Mouse (Mus musculus): ENCODE results near the gene Terf2.
"Not testable (repeated sequence)": the region's sequence is repeated elsewhere in the genome, so short reads cannot be mapped to it uniquely, and the experiment has no call there.

Gene Terf2

DNA sequence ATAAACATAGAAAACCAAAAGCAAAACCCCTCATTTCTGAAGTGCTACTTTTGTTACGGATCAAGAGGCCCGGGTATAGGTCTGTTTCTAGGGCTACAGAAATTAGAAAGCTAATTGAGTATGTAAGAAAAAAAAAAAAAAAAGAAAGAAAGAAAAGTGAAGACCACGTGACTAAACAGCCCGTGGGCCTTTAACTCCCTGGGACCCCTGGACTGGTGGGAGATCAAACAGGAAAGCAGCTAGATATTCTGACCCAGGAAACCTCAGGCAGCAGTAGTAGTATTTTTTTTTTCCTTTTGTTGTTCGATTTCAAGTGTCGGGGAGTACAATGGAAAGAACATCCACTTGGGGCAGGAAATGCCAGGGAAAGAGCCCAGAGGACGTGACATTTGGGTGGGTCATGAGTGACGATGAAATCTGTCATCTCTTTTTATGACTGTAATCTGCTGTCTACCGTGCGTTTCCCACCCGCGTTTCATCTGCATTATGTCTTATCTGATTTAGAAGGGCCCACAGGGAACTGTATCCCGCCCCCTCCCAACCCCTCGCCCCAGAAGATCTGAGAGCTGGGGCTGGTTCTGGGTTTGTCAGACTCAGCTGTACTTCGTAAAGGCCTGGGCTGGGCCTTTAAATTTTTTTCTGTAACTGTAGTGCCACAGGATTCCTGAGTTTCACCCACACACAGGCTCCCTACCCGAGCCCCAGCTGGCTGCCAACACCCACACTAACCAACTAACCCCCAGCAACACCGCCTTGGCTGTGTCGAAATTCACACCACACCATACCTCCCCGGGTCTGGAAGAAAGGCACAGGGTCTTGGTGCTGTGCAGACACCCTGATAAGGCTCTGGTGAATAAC lies 18.0 kb upstream of the Terf2 start:
- DNase-seq: no peak

- DNase-seq: no peak
Observed at GRCm38 (mm10) chr8:107113209-107113608, 16.9 kb upstream of the Terf2 start.

- DNase-seq: peak; percentile 60
Observed at GRCm38 (mm10) chr8:107111340-107112105, 15.2 kb upstream of the Terf2 start.

DNA sequence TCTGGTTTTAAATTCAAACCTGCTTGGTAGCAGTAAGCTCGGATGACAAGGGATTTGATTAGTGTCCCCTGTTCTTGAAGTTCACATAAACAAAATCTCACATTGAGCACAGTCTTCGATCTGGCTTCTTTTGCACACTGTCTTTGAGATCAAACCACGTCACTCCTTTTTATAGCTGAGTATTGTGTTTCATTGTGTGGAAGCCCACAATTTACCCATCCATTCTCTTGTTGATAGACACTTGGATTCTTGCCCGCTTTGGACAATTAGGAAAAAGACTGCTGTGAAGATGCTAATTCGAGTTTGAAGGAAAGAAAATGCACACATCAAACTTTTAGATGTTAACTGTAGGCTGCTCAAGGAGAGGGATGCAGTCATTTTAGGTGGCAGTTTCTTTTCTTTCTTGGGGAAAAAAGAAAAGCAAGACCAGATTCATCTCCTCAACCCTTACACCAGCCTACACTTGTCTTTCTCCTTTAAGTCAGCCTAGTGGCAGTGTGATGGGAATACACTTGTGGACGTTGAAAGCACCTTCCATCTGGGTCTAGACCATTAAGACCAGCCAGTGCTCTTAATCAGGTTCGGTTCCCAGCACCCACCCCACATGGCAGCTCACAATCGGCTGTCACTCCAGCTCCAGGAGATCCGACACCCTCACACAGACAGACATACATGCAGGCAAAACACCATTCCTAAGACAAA lies 14.4 kb upstream of the Terf2 start:
- no peak for DNase-seq

- no peak for DNase-seq
Observed at GRCm38 (mm10) chr8:107109816-107110435, 13.6 kb upstream of the Terf2 start.

- no peak for DNase-seq
Observed at GRCm38 (mm10) chr8:107108978-107109720, 12.8 kb upstream of the Terf2 start.

- DNase-seq: not testable (repeated sequence)
Observed at GRCm38 (mm10) chr8:107108089-107108488, 11.7 kb upstream of the Terf2 start.

DNA sequence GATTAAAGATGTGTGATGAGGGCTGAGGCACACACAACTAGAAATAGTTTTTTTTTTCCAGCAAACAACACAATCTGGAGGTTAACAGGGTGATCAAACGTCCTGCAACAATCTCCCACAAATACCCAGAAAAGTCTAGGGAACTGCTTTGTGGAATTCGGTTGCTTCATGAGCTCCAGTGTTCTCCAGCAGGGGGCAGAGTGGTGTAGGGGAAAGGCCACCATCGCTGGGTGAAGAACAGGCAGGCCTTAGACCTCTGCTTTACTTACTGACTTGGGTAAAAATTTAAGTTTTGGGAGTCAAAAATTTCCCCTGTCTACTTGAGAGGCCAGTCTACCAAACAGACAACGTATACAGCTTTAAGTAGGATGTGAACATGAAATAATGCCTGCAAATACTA lies 8.2 kb upstream of the Terf2 start:
- DNase-seq: peak; percentile 81

DNA sequence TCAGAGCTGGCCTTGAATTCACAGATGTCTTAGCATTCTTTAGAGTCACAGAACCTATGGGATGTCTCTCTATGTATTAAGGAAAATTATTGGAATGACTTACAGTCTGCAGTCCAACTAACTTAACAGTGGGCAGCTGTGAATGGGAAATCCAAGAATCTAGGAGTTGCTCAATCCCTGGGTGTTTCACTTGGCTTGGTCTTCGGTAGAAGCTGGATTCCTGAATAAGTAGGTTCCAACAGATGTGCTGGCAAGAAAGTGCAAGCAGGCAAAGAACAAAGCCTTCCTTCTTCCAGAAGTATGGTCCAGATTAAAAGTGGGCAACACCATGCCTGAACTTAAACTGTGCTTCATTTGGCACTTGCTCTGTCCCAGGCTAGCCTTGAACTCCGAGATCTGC lies 4.3 kb upstream of the Terf2 start:
- DNase-seq: no peak

- DNase-seq: no peak
Observed at GRCm38 (mm10) chr8:107095717-107096365, 506 bp downstream of the Terf2 start.

DNA sequence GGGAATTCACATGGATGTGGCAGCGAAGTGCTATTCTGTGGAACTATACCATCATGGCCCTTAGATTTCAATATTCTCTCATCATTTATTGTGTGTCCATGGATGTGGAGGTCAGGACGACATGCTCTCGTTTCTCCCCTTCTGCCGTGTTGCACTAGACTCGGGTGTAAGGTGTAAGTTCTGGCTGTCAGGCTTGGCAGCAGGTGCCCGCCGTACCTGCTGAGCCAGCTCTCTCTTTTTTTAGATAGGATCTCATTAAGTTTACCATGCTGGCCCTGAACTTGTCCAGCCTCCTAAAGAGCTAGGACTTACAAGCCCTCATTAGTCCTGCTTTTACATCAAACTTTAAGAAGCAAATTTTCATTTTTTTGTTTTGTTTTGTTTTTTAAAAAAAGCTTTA lies 5.8 kb downstream of the Terf2 start:
- DNase-seq: no peak

GRCm38 (mm10) chr8:107088526-107089063 lies 7.8 kb downstream of the Terf2 start:
- DNase-seq: no peak

DNA sequence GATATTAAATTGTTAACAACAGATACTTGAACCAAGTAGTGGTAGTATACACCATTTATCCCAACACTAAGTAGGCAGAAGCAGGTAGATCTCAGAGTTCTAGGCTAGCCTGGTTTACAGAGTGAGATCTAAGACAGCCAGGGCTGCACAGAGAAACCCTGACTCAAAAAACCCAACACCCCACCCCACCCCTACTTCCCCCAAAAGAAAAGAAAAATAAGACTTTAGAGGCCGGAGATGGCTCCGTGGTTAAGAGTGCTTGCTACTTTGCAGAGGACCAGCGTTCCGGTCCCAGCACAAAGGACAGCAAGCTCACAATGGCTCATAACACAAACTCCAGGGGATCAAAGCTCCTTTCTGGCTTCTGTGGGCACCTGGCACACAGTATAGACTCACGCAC lies 10.3 kb downstream of the Terf2 start:
- no peak for DNase-seq

DNA sequence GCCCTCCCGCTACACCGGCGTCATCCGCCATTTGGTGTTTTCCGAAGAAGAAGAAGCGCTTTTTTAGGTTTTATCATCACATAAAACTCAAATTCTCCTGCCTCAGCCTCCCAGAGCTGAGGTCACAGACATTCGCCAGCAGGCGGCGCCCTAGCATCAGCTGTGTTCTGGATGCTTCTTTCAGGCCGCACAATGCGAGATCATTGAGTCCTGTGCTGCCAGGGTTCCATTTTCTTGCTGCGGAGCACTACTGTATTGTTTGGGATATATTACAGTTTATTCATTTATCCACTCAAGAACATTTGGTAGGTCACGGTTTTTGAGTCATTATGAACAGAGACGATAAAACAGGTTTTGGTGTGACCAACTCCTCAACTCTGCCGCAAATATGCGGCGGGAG lies 11.0 kb downstream of the Terf2 start:
- DNase-seq: no peak

DNA sequence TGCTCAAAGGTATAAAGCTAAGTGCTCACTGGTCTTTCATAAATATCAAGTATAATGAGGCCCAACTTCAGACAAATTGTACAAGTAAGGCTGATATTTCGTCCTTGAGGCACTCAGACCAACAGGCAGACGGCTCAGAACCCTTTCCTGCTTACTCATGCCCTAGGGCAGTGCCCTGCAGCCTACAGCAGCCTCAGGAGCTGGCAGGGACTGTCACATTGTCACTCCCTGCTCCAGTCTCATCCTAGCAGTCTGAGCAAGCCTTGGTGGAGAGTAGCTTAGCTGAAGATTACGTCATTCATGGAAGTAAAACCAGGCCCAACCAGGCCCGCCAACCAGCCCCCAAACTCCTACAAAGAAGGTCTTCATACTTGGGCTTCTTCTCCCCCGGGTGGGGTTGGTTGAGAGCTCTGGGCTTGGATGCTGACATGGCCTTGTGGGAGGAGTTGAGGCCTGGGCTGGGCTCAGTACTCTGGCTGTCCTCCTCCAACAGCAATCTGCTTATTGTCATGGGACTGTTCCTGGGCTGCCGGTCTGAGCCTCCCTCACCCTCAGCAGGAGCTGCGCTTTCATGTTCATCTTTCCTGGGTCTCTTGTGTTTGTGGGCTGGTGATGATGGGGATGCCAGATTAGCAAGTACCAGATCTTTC lies 20.0 kb downstream of the Terf2 start:
- no peak for DNase-seq

- DNase-seq: no peak
Observed at GRCm38 (mm10) chr8:107074128-107074527, 22.2 kb downstream of the Terf2 start.

- DNase-seq: no peak
Observed at GRCm38 (mm10) chr8:107073706-107074105, 22.6 kb downstream of the Terf2 start.

GRCm38 (mm10) chr8:107065511-107066496 lies 30.5 kb downstream of the Terf2 start, which contains the start of gene Tmed6:
Gene Tmed6, minus strand, starts transcription at chr8:107065644.
- DNase-seq: peak; percentile 83

GRCm38 (mm10) chr8:107062613-107063012 lies 33.7 kb downstream of the Terf2 start:
- DNase-seq: no peak

DNA sequence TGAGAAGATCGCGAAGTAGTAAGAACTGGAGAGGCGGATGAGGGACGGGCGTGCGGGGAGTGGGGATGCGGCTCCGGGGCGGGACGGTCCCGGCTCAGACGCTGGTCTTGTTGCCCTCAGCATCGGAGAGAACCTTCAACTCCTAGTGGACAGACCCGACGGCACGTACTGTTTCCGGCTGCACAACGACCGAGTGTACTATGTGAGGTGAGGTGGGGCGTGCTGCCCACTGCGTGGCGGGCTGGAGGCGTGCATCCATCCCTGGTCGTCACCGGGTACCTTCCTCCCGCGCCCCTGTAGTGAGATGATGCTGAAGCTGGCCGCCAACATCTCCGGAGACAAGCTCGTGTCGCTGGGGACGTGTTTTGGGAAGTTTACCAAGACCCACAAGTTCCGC lies 39.4 kb downstream of the Terf2 start:
- no peak for DNase-seq

Data from kidney, postnatal 14 days (tissue).